Mouse (Mus musculus) midbrain, embryonic 10.5 days (tissue): Measurements from ENCODE around the gene Fxyd1. TPM values are rescaled to one million over a fixed set of nuclear protein-coding genes. Genes with fewer than 3 reads are reported as not detected.

Experiments used
- DNase-seq: peaks from one replicate; pipeline ENCODE4 v3.0.0-alpha.2; 2017; ENCODE audit warnings: low spot score
- H3K27ac ChIP-seq: fragments of 300-500 bp; sonication (generic); replicated peaks from 2 replicates; pipeline ENCODE4 v1.5.1; 2016; ENCODE audit warnings: mild to moderate bottlenecking
- H3K27me3 ChIP-seq: fragments of 300-500 bp; sonication (generic); 2 replicates; pipeline ENCODE4 v1.6.1; 2016; ENCODE audit warnings: low read depth, mild to moderate bottlenecking; ENCODE audit not compliant: poor library complexity, severe bottlenecking
- H3K36me3 ChIP-seq: fragments of 300-500 bp; sonication (generic); 2 replicates; pipeline ENCODE4 v1.6.1; 2016; ENCODE audit warnings: mild to moderate bottlenecking, moderate library complexity
- H3K4me1 ChIP-seq: fragments of 300-500 bp; sonication (generic); 2 replicates; pipeline ENCODE4 v1.6.1; 2016
- H3K4me3 ChIP-seq: fragments of 300-500 bp; sonication (generic); 2 replicates; pipeline ENCODE4 v1.5.1; 2016; ENCODE audit warnings: mild to moderate bottlenecking, moderate library complexity
- H3K9me3 ChIP-seq: fragments of 300-500 bp; sonication (generic); replicated peaks from 2 replicates; pipeline ENCODE4 v1.6.1; 2016; ENCODE audit warnings: mild to moderate bottlenecking
- WGBS: fragments of 180-500 bp; shearing (Covaris S2); methylation state at CpG from one replicate; pipeline ENCODE4 v1.1.7; 2016; 5-methylcytosine and 5-hydroxymethylcytosine counted together
- polyA plus RNA-seq: library from polyadenylated mRNA; unstranded; fragments of >200 nt; fragmentation: Nextera tagmentation; extraction: Ambion mirVana; gene quantifications from 2 replicates; pipeline ENCODE4 v1.2.1, GENCODE M21; 2016

Fxyd1 gene
- polyA plus RNA-seq, 1 experiment from 2014 or later: 3.5 TPM

- peaks cover 51% of the 10 kb centered on the region for H3K27me3 ChIP-seq
- no peak for DNase-seq
- no peak overlapping the region for H3K27ac ChIP-seq
- WGBS: 25% methylated on average over 3 of the region's 4 CpGs
- no peaks in the 10 kb centered on the region for H3K9me3 ChIP-seq
- no peaks in the 10 kb centered on the region for H3K36me3 ChIP-seq
- no peak overlapping the region for H3K4me3 ChIP-seq
- H3K4me1 ChIP-seq: peaks cover 58% of the 10 kb centered on the region
Measured at GRCm38 (mm10) chr7:31055883-31056282, 1.1 kb downstream of the Fxyd1 start.

GRCm38 (mm10) chr7:31055354-31055824 is 1.6 kb downstream of the Fxyd1 start:
- Histone ChIP-seq H3K9me3 (no peaks in the 10 kb centered on the region), H3K4me3 (no peak overlapping the region), H3K27ac (peak overlapping the region; percentile 71; the same call in 1 of the 2 replicates), H3K4me1 (peaks cover 63% of the 10 kb centered on the region), H3K36me3 (no peaks in the 10 kb centered on the region), H3K27me3 (peaks cover 56% of the 10 kb centered on the region)
- WGBS: 6% methylated on average over 8 of the region's 10 CpGs
- DNase-seq: no peak

- H3K27me3 ChIP-seq: peaks cover 62% of the 10 kb centered on the region
- H3K36me3 ChIP-seq: no peaks in the 10 kb centered on the region
- no peak overlapping the region for H3K4me3 ChIP-seq
- peaks cover 63% of the 10 kb centered on the region for H3K4me1 ChIP-seq
- H3K9me3 ChIP-seq: no peaks in the 10 kb centered on the region
- 45% methylated on average over 11 of the region's 11 CpGs for WGBS
- no peak for DNase-seq
- no peak overlapping the region; the same call in 1 of the 2 replicates for H3K27ac ChIP-seq
Measured at GRCm38 (mm10) chr7:31054661-31055320, 2.2 kb downstream of the Fxyd1 start.

GRCm38 (mm10) chr7:31053882-31054447 is 3.0 kb downstream of the Fxyd1 start:
- H3K27me3 ChIP-seq: peaks cover 70% of the 10 kb centered on the region
- H3K27ac ChIP-seq: no peak overlapping the region
- no peak for DNase-seq
- H3K9me3 ChIP-seq: no peaks in the 10 kb centered on the region
- H3K36me3 ChIP-seq: no peaks in the 10 kb centered on the region
- WGBS: 31% methylated on average over 10 of the region's 10 CpGs
- H3K4me3 ChIP-seq: no peak overlapping the region
- H3K4me1 ChIP-seq: peaks cover 61% of the 10 kb centered on the region

GRCm38 (mm10) chr7:31052636-31053434 is 4.2 kb downstream of the Fxyd1 start:
- Histone ChIP-seq H3K36me3 (no peaks in the 10 kb centered on the region), H3K27ac (no peak overlapping the region), H3K9me3 (no peaks in the 10 kb centered on the region), H3K4me1 (peaks cover 61% of the 10 kb centered on the region), H3K4me3 (peak overlapping the region; percentile 43), H3K27me3 (peaks cover 81% of the 10 kb centered on the region)
- peak; percentile 46 for DNase-seq
- under 1% methylated on average over 34 of the region's 34 CpGs for WGBS

- WGBS: 2% methylated on average over 22 of the region's 22 CpGs
- peaks cover 61% of the 10 kb centered on the region for H3K4me1 ChIP-seq
- DNase-seq: no peak
- peak overlapping the region; percentile 43 for H3K4me3 ChIP-seq
- H3K36me3 ChIP-seq: no peaks in the 10 kb centered on the region
- H3K27me3 ChIP-seq: peaks cover 87% of the 10 kb centered on the region
- no peak overlapping the region for H3K27ac ChIP-seq
- H3K9me3 ChIP-seq: no peaks in the 10 kb centered on the region
Measured at GRCm38 (mm10) chr7:31052251-31052635, 4.8 kb downstream of the Fxyd1 start.

- Histone ChIP-seq H3K4me3 (peak within 1 kb of the TSS; percentile 44), H3K4me1 (peaks cover 61% of the 10 kb centered on the region), H3K27me3 (peaks cover 93% of the 10 kb centered on the region), H3K27ac (no peak within 1 kb of the TSS), H3K9me3 (no peaks in the 10 kb centered on the region), H3K36me3 (no peaks in the 10 kb centered on the region)
- peak; percentile 26 for DNase-seq
- 3% methylated on average over 27 of the region's 28 CpGs for WGBS
Measured at GRCm38 (mm10) chr7:31051321-31052021, 5.5 kb downstream of the Fxyd1 start, which contains the start of gene Fxyd7. Gene Fxyd7, minus strand, starts transcription at chr7:31051467.

GRCm38 (mm10) chr7:31050921-31051320 is 6.1 kb downstream of the Fxyd1 start:
- H3K27me3 ChIP-seq: peaks cover 92% of the 10 kb centered on the region
- H3K9me3 ChIP-seq: no peaks in the 10 kb centered on the region
- no peak overlapping the region for H3K27ac ChIP-seq
- no peaks in the 10 kb centered on the region for H3K36me3 ChIP-seq
- peaks cover 61% of the 10 kb centered on the region for H3K4me1 ChIP-seq
- peak overlapping the region; percentile 44 for H3K4me3 ChIP-seq
- WGBS: 3% methylated on average over 9 of the region's 9 CpGs
- DNase-seq: peak; percentile 33

GRCm38 (mm10) chr7:31050487-31050886 is 6.5 kb downstream of the Fxyd1 start:
- H3K27me3 ChIP-seq: peaks cover 88% of the 10 kb centered on the region
- 2% methylated on average over 6 of the region's 6 CpGs for WGBS
- H3K4me1 ChIP-seq: peaks cover 56% of the 10 kb centered on the region
- no peak for DNase-seq
- H3K4me3 ChIP-seq: peak overlapping the region; percentile 44; the same call in 1 of the 2 replicates
- no peaks in the 10 kb centered on the region for H3K36me3 ChIP-seq
- H3K9me3 ChIP-seq: no peaks in the 10 kb centered on the region
- H3K27ac ChIP-seq: no peak overlapping the region

GRCm38 (mm10) chr7:31049846-31050281 is 7.1 kb downstream of the Fxyd1 start:
- no peak for DNase-seq
- WGBS: 4% methylated on average over 11 of the region's 15 CpGs
- H3K4me1 ChIP-seq: peaks cover 50% of the 10 kb centered on the region
- no peaks in the 10 kb centered on the region for H3K36me3 ChIP-seq
- H3K9me3 ChIP-seq: no peaks in the 10 kb centered on the region
- no peak overlapping the region for H3K27ac ChIP-seq
- H3K4me3 ChIP-seq: peak overlapping the region; percentile 44
- peaks cover 86% of the 10 kb centered on the region for H3K27me3 ChIP-seq

- Histone ChIP-seq H3K36me3 (no peaks in the 10 kb centered on the region), H3K4me3 (peak overlapping the region; percentile 44), H3K27me3 (peaks cover 86% of the 10 kb centered on the region), H3K27ac (no peak overlapping the region), H3K4me1 (peaks cover 44% of the 10 kb centered on the region), H3K9me3 (no peaks in the 10 kb centered on the region)
- 23% methylated on average over 5 of the region's 5 CpGs for WGBS
- no peak for DNase-seq
Measured at GRCm38 (mm10) chr7:31049135-31049845, 7.7 kb downstream of the Fxyd1 start.
